Mouse (Mus musculus) macrophage (primary cell): ENCODE data around the gene Uqcrfs1. TPM values are rescaled to one million over a fixed set of nuclear protein-coding genes. Genes with fewer than 3 reads are reported as not detected.

ENCODE experiments used
- H3K27ac ChIP-seq: fragments of 350-480 bp; formaldehyde crosslinking; 2 replicates; pipeline ENCODE4 v1.9.0; 2021
- H3K36me3 ChIP-seq: fragments of 350-480 bp; formaldehyde crosslinking; 2 replicates; pipeline ENCODE4 v1.9.0; 2021; ENCODE audit errors: inconsistent target
- H3K4me3 ChIP-seq: fragments of 350-480 bp; formaldehyde crosslinking; 2 replicates; pipeline ENCODE4 v1.9.0; 2021; ENCODE audit errors: inconsistent target
- H3K79me2 ChIP-seq: fragments of 350-480 bp; formaldehyde crosslinking; 2 replicates; pipeline ENCODE4 v1.9.0; 2021; ENCODE audit errors: inconsistent target
- WGBS: methylation state at CpG from one replicate; pipeline ENCODE4 v1.1.7; 2026; ENCODE audit warnings: inconsistent platforms; ENCODE audit not compliant: missing documents; 5-methylcytosine and 5-hydroxymethylcytosine counted together
- polyA plus RNA-seq: library from polyadenylated mRNA; stranded (reverse); fragments of 250-400 nt; gene quantifications from 3 replicates; pipeline ENCODE4 v1.2.4, GENCODE M21; 2018; ENCODE audit warnings: inconsistent platforms
- total RNA-seq, 78 experiments: library from RNA; depleted of rRNA; stranded (reverse); fragments of 250-400 nt; gene quantifications; 1 replicate in 9 of 78; 2 replicates in 24 of 78; 3 replicates in 43 of 78; 4 replicates in 2 of 78; pipeline ENCODE4 v1.2.4; 2018; ENCODE audit warnings: inconsistent platforms in 56 of 78

Uqcrfs1 gene
- total RNA-seq (2018; cell fraction: chromatin; rRNA removed) = 10 to 100 TPM in 13 of 26 experiments, 1 to 10 TPM in 13; 3.7 to 19.8 (median 9.9) TPM
- total RNA-seq (2018; cell fraction: cytosol; rRNA removed) = 10 to 100 TPM; 72.0 to 92.7 (median 82.9) TPM
- total RNA-seq (2018; cell fraction: nucleus; rRNA removed) = 10 to 100 TPM; 14.2 to 49.6 (median 32.0) TPM
- polyA plus RNA-seq = 42.0 to 93.7 TPM (median 89.2 TPM) in 3 replicates

- H3K36me3 ChIP-seq = peaks cover 13% of the 10 kb centered on the region
- H3K4me3 ChIP-seq = peak within 1 kb of the TSS; percentile 67
- peak within 1 kb of the TSS; percentile 35; the same call in 1 of the 2 replicates for H3K27ac ChIP-seq
- WGBS = under 1% methylated on average over 65 of the region's 82 CpGs
- H3K79me2 ChIP-seq = peaks cover 36% of the 10 kb centered on the region
These were observed at the start of gene Uqcrfs1 for GRCm38 (mm10) chr13:30544856-30545604. TSS of gene Uqcrfs1 (minus strand) at chr13:30545362.

GRCm38 (mm10) chr13:30585786-30586185 lies 40.6 kb upstream of the Uqcrfs1 start:
- 93% methylated on average over 3 of the region's 3 CpGs for WGBS
- Histone ChIP-seq H3K36me3 (no peaks in the 10 kb centered on the region), H3K4me3 (no peak overlapping the region), H3K27ac (no peak overlapping the region), H3K79me2 (no peaks in the 10 kb centered on the region)

GRCm38 (mm10) chr13:30582541-30582940 lies 37.4 kb upstream of the Uqcrfs1 start:
- WGBS = 4% methylated on average over 2 of the region's 2 CpGs
- no peaks in the 10 kb centered on the region for H3K79me2 ChIP-seq
- no peak overlapping the region for H3K4me3 ChIP-seq
- no peaks in the 10 kb centered on the region for H3K36me3 ChIP-seq
- H3K27ac ChIP-seq = no peak overlapping the region

- Histone ChIP-seq H3K4me3 (no peak overlapping the region), H3K27ac (no peak overlapping the region), H3K79me2 (no peaks in the 10 kb centered on the region), H3K36me3 (no peaks in the 10 kb centered on the region)
- WGBS = 79% methylated on average over 2 of the region's 2 CpGs
These were observed 33.6 kb upstream of the Uqcrfs1 start for GRCm38 (mm10) chr13:30578806-30579205.

GRCm38 (mm10) chr13:30576819-30577218 lies 31.7 kb upstream of the Uqcrfs1 start:
- WGBS = 18% methylated on average over 2 of the region's 2 CpGs
- Histone ChIP-seq H3K27ac (no peak overlapping the region), H3K4me3 (no peak overlapping the region), H3K79me2 (no peaks in the 10 kb centered on the region), H3K36me3 (no peaks in the 10 kb centered on the region)

- Histone ChIP-seq H3K79me2 (no peaks in the 10 kb centered on the region), H3K27ac (no peak overlapping the region), H3K36me3 (no peaks in the 10 kb centered on the region), H3K4me3 (no peak overlapping the region)
- 65% methylated on average over 4 of the region's 4 CpGs for WGBS
These were observed 27.8 kb upstream of the Uqcrfs1 start for GRCm38 (mm10) chr13:30572971-30573370.

- 100% methylated on average over 1 of the region's 1 CpGs for WGBS
- Histone ChIP-seq H3K36me3 (no peaks in the 10 kb centered on the region), H3K4me3 (no peak overlapping the region), H3K79me2 (no peaks in the 10 kb centered on the region), H3K27ac (no peak overlapping the region)
These were observed 25.0 kb upstream of the Uqcrfs1 start for GRCm38 (mm10) chr13:30570182-30570581.

- no peak overlapping the region for H3K27ac ChIP-seq
- H3K4me3 ChIP-seq = no peak overlapping the region
- no peaks in the 10 kb centered on the region for H3K79me2 ChIP-seq
- no peaks in the 10 kb centered on the region for H3K36me3 ChIP-seq
- WGBS = 97% methylated on average over 6 of the region's 7 CpGs
These were observed 22.4 kb upstream of the Uqcrfs1 start for GRCm38 (mm10) chr13:30567571-30567970.

GRCm38 (mm10) chr13:30566767-30567166 lies 21.6 kb upstream of the Uqcrfs1 start:
- H3K79me2 ChIP-seq = no peaks in the 10 kb centered on the region
- H3K36me3 ChIP-seq = no peaks in the 10 kb centered on the region
- 47% methylated on average over 8 of the region's 8 CpGs for WGBS
- no peak overlapping the region for H3K4me3 ChIP-seq
- no peak overlapping the region for H3K27ac ChIP-seq

GRCm38 (mm10) chr13:30560603-30561002 lies 15.4 kb upstream of the Uqcrfs1 start:
- Histone ChIP-seq H3K4me3 (no peak overlapping the region), H3K36me3 (no peaks in the 10 kb centered on the region), H3K79me2 (no peaks in the 10 kb centered on the region), H3K27ac (no peak overlapping the region)
- WGBS = 83% methylated on average over 1 of the region's 1 CpGs

- no peak overlapping the region for H3K27ac ChIP-seq
- H3K4me3 ChIP-seq = no peak overlapping the region
- no peaks in the 10 kb centered on the region for H3K79me2 ChIP-seq
- WGBS = 97% methylated on average over 5 of the region's 5 CpGs
- no peaks in the 10 kb centered on the region for H3K36me3 ChIP-seq
These were observed 14.9 kb upstream of the Uqcrfs1 start for GRCm38 (mm10) chr13:30560052-30560451.

- WGBS = 78% methylated on average over 2 of the region's 2 CpGs
- no peak overlapping the region for H3K4me3 ChIP-seq
- no peaks in the 10 kb centered on the region for H3K79me2 ChIP-seq
- H3K27ac ChIP-seq = no peak overlapping the region
- no peaks in the 10 kb centered on the region for H3K36me3 ChIP-seq
These were observed 12.6 kb upstream of the Uqcrfs1 start for GRCm38 (mm10) chr13:30557751-30558150.

- no peak overlapping the region for H3K4me3 ChIP-seq
- H3K79me2 ChIP-seq = no peaks in the 10 kb centered on the region
- no peak overlapping the region for H3K27ac ChIP-seq
- H3K36me3 ChIP-seq = no peaks in the 10 kb centered on the region
- WGBS = 14% methylated on average over 5 of the region's 5 CpGs
These were observed 8.0 kb upstream of the Uqcrfs1 start for GRCm38 (mm10) chr13:30553051-30553587.

GRCm38 (mm10) chr13:30549339-30549738 lies 4.2 kb upstream of the Uqcrfs1 start:
- no peak overlapping the region for H3K27ac ChIP-seq
- no peak overlapping the region for H3K4me3 ChIP-seq
- 79% methylated on average over 5 of the region's 5 CpGs for WGBS
- H3K36me3 ChIP-seq = no peaks in the 10 kb centered on the region
- peaks cover 5% of the 10 kb centered on the region for H3K79me2 ChIP-seq

GRCm38 (mm10) chr13:30548835-30549234 lies 3.7 kb upstream of the Uqcrfs1 start:
- H3K79me2 ChIP-seq = peaks cover 10% of the 10 kb centered on the region
- no peak overlapping the region for H3K27ac ChIP-seq
- no peak overlapping the region for H3K4me3 ChIP-seq
- WGBS = 13% methylated on average over 2 of the region's 2 CpGs
- no peaks in the 10 kb centered on the region for H3K36me3 ChIP-seq
